Mouse (Mus musculus) testis, adult 2 months (tissue): Measurements from ENCODE around the gene Utp6. TPM values are rescaled to one million over a fixed set of nuclear protein-coding genes. Genes with fewer than 3 reads are reported as not detected.

ENCODE experiments used
- H3K27ac ChIP-seq: fragments of 200-500 bp; 2 replicates; pipeline ENCODE4 v1.5.1; 2012; ENCODE audit warnings: low read depth, low read length; ENCODE audit not compliant: control insufficient read depth, insufficient read depth
- H3K27me3 ChIP-seq: fragments of 200-500 bp; 2 replicates; pipeline ENCODE4 v1.6.1; 2012; ENCODE audit warnings: mild to moderate bottlenecking, low read length, moderate library complexity; ENCODE audit not compliant: control insufficient read depth, insufficient read depth
- H3K36me3 ChIP-seq: fragments of 200-500 bp; 2 replicates; pipeline ENCODE4 v1.6.1; 2012; ENCODE audit warnings: mild to moderate bottlenecking, low read length; ENCODE audit not compliant: control insufficient read depth, insufficient read depth
- H3K4me1 ChIP-seq: fragments of 200-500 bp; 2 replicates; pipeline ENCODE4 v1.6.1; 2012; ENCODE audit warnings: low read length; ENCODE audit not compliant: control insufficient read depth, insufficient read depth
- H3K4me3 ChIP-seq: fragments of 200-500 bp; 2 replicates; pipeline ENCODE4 v1.5.1; 2012; ENCODE audit warnings: low read depth, mild to moderate bottlenecking, low read length, moderate library complexity, mixed read lengths; ENCODE audit not compliant: control insufficient read depth
- CTCF ChIP-seq: fragments of 200-500 bp; IDR thresholded peaks from 2 replicates; pipeline ENCODE4 v1.5.1; 2012; ENCODE audit warnings: low read depth, mild to moderate bottlenecking, inconsistent platforms, low read length, moderate library complexity; ENCODE audit not compliant: control insufficient read depth, insufficient read depth, insufficient replicate concordance
- POLR2A ChIP-seq: fragments of 200-500 bp; IDR thresholded peaks from 2 replicates; pipeline ENCODE4 v1.6.1; 2012; ENCODE audit warnings: low read depth, mild to moderate bottlenecking, inconsistent platforms, low read length, moderate library complexity; ENCODE audit not compliant: control insufficient read depth
- polyA plus RNA-seq: library from polyadenylated mRNA; depleted of rRNA; stranded (reverse); fragments of >200 nt; gene quantifications from 2 replicates; pipeline ENCODE4 v1.2.3, GENCODE M21; 2012; rRNA removed

The Utp6 gene
- polyA plus RNA-seq = 2.2 and 2.7 TPM in 2 replicates

DNA sequence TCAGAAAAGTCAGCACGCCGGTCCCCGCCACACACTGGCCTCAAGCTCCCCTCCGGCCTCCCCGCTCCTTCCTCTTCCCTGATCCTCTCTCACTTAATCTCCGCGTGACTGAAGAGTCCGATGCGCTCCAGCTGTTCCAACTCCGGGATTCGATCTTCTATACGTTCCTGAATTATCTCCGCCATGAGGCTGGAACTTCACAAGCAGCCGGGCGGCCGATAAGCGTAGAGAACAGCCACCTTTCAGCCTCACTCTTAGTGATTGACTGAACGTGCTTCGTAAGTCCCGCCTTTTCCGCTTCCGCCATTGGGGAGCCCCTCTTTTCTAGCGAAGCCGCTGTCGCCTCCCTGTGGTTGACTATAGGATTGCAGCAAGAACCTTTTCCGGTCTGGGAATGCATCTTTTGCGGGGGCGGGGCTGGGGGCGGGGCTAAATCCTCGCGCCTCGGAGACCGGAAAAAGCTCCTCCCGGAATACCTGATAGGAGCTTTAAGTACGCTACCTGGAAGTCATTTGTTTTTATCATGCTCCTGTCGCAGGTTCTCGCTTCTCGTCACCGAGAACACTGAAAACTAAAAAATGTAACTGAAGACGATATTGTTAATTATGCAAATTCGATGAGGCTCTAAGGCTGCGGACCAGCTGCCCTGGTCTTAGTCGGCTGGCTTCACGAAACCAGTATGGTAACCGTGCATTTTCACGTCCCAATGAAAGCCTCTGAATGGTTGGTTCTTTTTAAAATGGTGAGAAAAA lies at the start of gene Utp6:
TSS of gene Utp6 (minus strand) at position 266 of the 752 bp plus-strand sequence.
- H3K27me3 ChIP-seq = no peaks in the 10 kb centered on the region
- H3K4me1 ChIP-seq = peaks cover 6% of the 10 kb centered on the region
- peak within 1 kb of the TSS; percentile 81 for H3K27ac ChIP-seq
- TF ChIP-seq CTCF (peak; percentile 80; the same call in 1 of the 2 replicates), POLR2A (peak; percentile 84)
- no peaks in the 10 kb centered on the region for H3K36me3 ChIP-seq
- H3K4me3 ChIP-seq = peak within 1 kb of the TSS; percentile 93

GRCm38 (mm10) chr11:79994271-79994988 lies 32.2 kb upstream of the Utp6 start:
- Histone ChIP-seq H3K36me3 (no peaks in the 10 kb centered on the region), H3K4me3 (no peak overlapping the region), H3K27ac (no peak overlapping the region), H3K4me1 (peaks cover 3% of the 10 kb centered on the region; the same call in 1 of the 2 replicates), H3K27me3 (no peaks in the 10 kb centered on the region)
- TF ChIP-seq POLR2A (no peak), CTCF (no peak)

GRCm38 (mm10) chr11:79993356-79994270 lies 31.4 kb upstream of the Utp6 start:
- H3K27ac ChIP-seq = peak overlapping the region; percentile 90
- no peaks in the 10 kb centered on the region for H3K36me3 ChIP-seq
- peaks cover 3% of the 10 kb centered on the region; the same call in 1 of the 2 replicates for H3K4me1 ChIP-seq
- no peak for TF ChIP-seq POLR2A
- TF ChIP-seq CTCF = no peak
- H3K27me3 ChIP-seq = no peaks in the 10 kb centered on the region
- peak overlapping the region; percentile 96 for H3K4me3 ChIP-seq

GRCm38 (mm10) chr11:79992592-79993355 lies 30.6 kb upstream of the Utp6 start, which contains the start of gene Suz12:
TSS of gene Suz12 (plus strand) at chr11:79993106.
- Histone ChIP-seq H3K27ac (peak within 1 kb of the TSS; percentile 100), H3K36me3 (no peaks in the 10 kb centered on the region), H3K27me3 (no peaks in the 10 kb centered on the region), H3K4me3 (peak within 1 kb of the TSS; percentile 96), H3K4me1 (peaks cover 3% of the 10 kb centered on the region; the same call in 1 of the 2 replicates)
- TF ChIP-seq CTCF (peak; percentile 1; the same call in 1 of the 2 replicates), POLR2A (peak; percentile 88)

DNA sequence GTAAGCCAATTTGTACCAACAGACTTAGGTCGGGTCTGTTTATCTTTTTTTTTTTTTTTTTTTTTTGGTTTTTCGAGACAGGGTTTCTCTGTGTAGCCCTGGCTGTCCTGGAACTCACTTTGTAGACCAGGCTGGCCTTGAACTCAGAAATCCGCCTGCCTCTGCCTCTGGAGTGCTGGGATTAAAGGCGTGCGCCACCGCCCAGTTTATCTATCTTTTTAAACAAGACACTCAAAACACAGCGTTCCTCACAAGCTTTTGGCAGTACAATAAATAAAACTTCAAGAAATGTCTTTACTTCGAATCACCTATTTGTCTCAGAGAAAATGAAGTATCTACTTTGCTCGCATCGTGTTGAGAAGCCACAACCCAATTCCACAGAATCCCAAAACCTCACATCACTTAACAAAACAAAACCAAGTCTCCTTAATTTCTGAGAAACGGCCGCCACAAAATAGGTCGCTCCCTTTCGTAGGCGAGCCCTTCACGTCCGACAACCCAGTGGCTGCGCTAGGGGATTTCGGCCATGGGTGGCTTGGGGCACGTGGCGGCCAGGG lies 29.9 kb upstream of the Utp6 start:
- H3K27ac ChIP-seq = peak overlapping the region; percentile 100
- TF ChIP-seq POLR2A (no peak), CTCF (no peak)
- H3K27me3 ChIP-seq = no peaks in the 10 kb centered on the region
- no peaks in the 10 kb centered on the region for H3K36me3 ChIP-seq
- H3K4me1 ChIP-seq = peaks cover 3% of the 10 kb centered on the region; the same call in 1 of the 2 replicates
- peak overlapping the region; percentile 96 for H3K4me3 ChIP-seq

GRCm38 (mm10) chr11:79991600-79991999 lies 29.4 kb upstream of the Utp6 start:
- H3K36me3 ChIP-seq = no peaks in the 10 kb centered on the region
- TF ChIP-seq POLR2A (no peak), CTCF (no peak)
- peaks cover 3% of the 10 kb centered on the region; the same call in 1 of the 2 replicates for H3K4me1 ChIP-seq
- H3K4me3 ChIP-seq = peak overlapping the region; percentile 47
- H3K27ac ChIP-seq = no peak overlapping the region; the same call in 1 of the 2 replicates
- H3K27me3 ChIP-seq = no peaks in the 10 kb centered on the region
